Mouse (Mus musculus): ENCODE measurements around the gene Kmt5b.

The Kmt5b gene

GRCm38 (mm10) chr19:3767276-3767780 is at the start of gene Kmt5b:
TSS of gene Kmt5b (plus strand) at chr19:3767421.
- no peak for DNase-seq

GRCm38 (mm10) chr19:3718481-3719361 is 48.5 kb upstream of the Kmt5b start:
- DNase-seq: peak; percentile 80 to 87

- peak; percentile 85 for DNase-seq
These were observed 47.8 kb upstream of the Kmt5b start for GRCm38 (mm10) chr19:3719362-3719891.

- no peak for DNase-seq
These were observed 44.1 kb upstream of the Kmt5b start for GRCm38 (mm10) chr19:3723170-3723569.

- peak in 1 of 2 experiments; percentile 75 for DNase-seq
These were observed 43.3 kb upstream of the Kmt5b start for GRCm38 (mm10) chr19:3723904-3724303.

GRCm38 (mm10) chr19:3724779-3725178 is 42.4 kb upstream of the Kmt5b start:
- peak; percentile 78 to 84 for DNase-seq

- no peak for DNase-seq
These were observed 38.3 kb upstream of the Kmt5b start for GRCm38 (mm10) chr19:3728901-3729300.

GRCm38 (mm10) chr19:3730781-3731646 is 36.2 kb upstream of the Kmt5b start:
- no peak for DNase-seq

- no peak for DNase-seq
These were observed 31.2 kb upstream of the Kmt5b start for GRCm38 (mm10) chr19:3736001-3736400.

GRCm38 (mm10) chr19:3739650-3740049 is 27.6 kb upstream of the Kmt5b start:
- DNase-seq: no peak

GRCm38 (mm10) chr19:3742716-3743115 is 24.5 kb upstream of the Kmt5b start:
- peak; percentile 63 to 68 for DNase-seq

- peak; percentile 28 to 45 for DNase-seq
These were observed 23.9 kb upstream of the Kmt5b start for GRCm38 (mm10) chr19:3743362-3743761.

GRCm38 (mm10) chr19:3743851-3744512 is 23.2 kb upstream of the Kmt5b start:
- DNase-seq: peak; percentile 84 to 86

- DNase-seq: no peak
These were observed 14.5 kb upstream of the Kmt5b start for GRCm38 (mm10) chr19:3752621-3753239.

GRCm38 (mm10) chr19:3753240-3753633 is 14.0 kb upstream of the Kmt5b start:
- DNase-seq: no peak

GRCm38 (mm10) chr19:3753738-3754137 is 13.5 kb upstream of the Kmt5b start:
- no peak for DNase-seq

- DNase-seq: no peak
These were observed 9.4 kb upstream of the Kmt5b start for GRCm38 (mm10) chr19:3757861-3758260.

- peak; percentile 38 to 61 for DNase-seq
These were observed 1.9 kb upstream of the Kmt5b start for GRCm38 (mm10) chr19:3765221-3765820.

- no peak for DNase-seq
These were observed 843 bp upstream of the Kmt5b start for GRCm38 (mm10) chr19:3766378-3766777.

- DNase-seq: peak; percentile 93 to 94
These were observed 818 bp downstream of the Kmt5b start for GRCm38 (mm10) chr19:3767781-3768696.

Data from cerebellum, postnatal 14 days (tissue).